Mouse (Mus musculus) heart, postnatal 36 days (tissue): Measurements from ENCODE around the gene Lat2. TPM values are rescaled to one million over a fixed set of nuclear protein-coding genes. Genes with fewer than 3 reads are reported as not detected.

Source experiments
- DNase-seq, 2 experiments: peaks; one replicate each; pipeline ENCODE4 v3.0.0; 2021 to 2022
- intact Hi-C: fragments of 180-260 bp; cut with DNase I; formaldehyde crosslinking; loops from one replicate; pipeline ENCODE4 v1.15.1; 2025
- total RNA-seq, 2 experiments: library from RNA; stranded (reverse); gene quantifications; 2 replicates each; pipeline ENCODE4 v1.2.3; 2021

The Lat2 gene
- total RNA-seq, 2 experiments from 2014 or later = 1.6 to 2.2 TPM

DNA sequence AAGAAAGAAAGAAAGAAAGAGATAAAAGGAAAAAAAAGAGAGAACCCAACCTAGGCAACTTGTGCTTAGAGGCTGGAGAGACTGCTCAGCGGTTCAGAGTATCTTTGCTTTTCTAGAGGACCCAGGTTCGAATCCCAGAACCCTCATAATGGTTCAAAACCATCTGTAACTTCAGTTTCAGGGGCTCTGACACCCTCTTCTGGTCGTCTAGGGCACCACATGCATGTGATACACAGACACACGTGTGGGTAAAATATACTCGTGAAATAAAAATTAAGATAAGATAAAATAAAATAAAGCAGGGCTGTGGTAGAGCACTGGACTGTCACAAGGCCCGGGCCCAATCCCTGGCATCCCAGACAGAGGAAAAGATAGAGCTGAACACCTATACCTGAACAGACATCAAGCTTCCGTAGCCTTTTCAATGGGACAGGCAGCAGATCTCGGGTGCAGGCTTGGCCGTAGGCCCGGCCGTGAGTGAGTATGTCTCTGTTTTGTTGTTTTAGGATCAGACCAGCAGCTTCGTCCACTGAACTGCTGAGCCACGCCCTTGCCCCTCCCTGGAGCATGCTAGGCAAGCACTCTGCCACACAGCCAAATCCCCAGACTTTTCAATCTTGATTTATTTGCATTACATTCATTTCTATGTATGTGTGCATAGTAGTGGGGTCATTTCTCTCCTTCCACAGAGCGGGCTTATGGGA, 38.2 kb downstream of the Lat2 start:
- intact Hi-C loops = no loop called here
- DNase-seq = no peak

GRCm38 (mm10) chr5:134575833-134576232, 39.0 kb downstream of the Lat2 start:
- intact Hi-C loops = no loop called here
- DNase-seq = no peak

DNA sequence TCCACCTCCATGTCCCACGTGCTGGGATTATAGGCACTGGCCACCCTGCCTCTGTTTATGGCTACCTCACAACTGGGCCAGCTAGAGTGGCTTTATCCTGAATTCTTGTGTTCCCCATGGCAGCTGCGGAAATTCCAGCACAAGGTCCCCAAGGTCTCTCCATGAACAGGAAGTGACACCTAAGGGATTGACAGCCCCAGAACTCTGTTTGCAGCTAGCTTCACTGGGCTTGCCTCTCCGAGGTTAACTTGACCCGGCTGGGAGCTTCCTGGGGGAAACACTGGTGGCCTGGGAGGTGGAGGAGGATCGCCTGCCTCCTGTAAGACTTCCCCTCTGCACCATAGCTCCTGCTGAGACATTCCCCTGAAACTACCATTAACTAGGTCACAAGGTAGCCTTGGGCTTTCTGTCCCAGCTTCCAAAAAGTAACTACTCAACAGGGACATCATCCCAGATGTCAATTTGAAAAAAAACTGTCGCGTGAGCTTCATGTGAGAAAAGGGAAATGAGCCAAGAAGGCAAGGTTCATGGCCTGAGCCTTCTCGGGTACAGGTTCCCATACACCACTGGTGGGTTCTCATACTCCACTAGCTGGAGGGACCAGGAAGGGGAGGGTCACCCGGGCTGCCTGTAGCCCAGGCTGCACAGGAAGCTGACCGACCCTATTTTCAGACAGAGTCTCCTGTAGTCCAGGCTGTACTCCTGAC, 42.2 kb downstream of the Lat2 start:
- DNase-seq = peak; percentile 19 to 29
- intact Hi-C loops = loop anchor here (1.0 kb wide), 1 partner anchor 20 kb away; the partner anchor contains the start of gene Clip2

DNA sequence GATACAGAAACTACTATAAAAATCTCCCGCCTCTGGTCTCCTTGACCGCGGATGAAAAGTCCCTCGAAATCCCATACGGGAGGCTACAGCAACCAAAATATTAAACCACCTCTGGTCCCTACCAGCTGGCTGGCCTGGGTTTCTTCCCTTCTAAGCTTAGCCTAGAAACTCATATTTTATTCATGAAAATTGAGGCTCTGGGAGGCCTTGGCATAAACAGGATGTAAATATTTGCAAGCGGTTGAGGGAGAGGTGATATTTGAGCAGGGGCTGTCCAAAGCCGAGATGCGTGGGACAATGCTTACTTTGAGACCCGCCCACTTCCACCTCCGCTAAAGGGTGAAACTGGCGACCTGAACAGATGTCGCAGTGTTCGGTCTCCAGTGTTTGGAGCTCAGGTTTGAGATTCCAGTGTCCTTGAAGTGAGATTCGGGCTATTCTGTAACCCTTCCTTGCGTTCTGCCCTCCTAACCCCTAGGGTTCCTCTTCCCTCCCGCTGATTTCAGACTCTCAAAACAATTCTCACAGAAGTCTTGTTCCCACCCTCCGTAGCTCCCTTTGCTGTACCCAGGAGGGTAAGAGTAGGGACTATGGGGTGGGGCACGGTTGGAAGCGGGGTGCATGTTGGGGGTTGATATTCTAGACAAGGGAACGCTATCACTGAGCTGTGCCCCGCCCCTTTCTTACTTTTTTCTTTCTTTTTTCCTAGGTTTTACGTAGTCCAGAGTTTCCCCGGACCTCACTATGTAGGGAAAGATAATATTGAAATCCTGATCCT, 42.9 kb downstream of the Lat2 start:
- intact Hi-C loops = loop anchor here (1.0 kb wide), 1 partner anchor 20 kb away; the partner anchor contains the start of gene Clip2

DNA sequence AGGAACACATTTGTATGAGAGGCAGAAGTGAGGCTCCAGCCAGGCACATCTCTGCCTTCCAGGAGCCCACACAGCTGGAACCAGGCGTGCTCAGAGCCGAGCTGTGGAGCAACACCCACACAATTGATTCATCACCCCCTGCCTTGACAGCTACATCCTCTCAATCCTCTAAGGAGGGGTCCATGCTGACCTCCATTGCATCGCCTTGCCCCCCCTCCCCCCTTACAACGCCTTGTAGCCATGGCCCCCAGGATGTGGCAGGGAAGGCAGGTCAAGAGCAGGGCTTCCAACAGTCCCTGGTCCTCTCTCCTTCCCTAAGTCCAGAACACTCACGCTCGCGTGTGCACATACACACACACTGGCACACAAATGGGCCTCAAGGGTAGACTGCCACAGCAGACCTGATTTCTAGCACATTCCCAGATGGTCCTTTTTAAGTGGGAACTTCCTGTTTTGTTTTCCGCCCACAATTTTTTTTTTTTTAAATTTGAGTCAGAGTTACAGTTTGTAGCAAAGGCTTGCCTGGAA, 45.8 kb downstream of the Lat2 start:
- intact Hi-C loops = loop anchor here (2.0 kb wide), 1 partner anchor 14 kb away; no protein-coding TSS in a partner anchor

More for the DNA sequence above, 42.9 kb downstream of the Lat2 start:
- DNase-seq = peak; percentile 49 to 56

GRCm38 (mm10) chr5:134568030-134568429, 46.8 kb downstream of the Lat2 start:
- intact Hi-C loops = loop anchor here (2.0 kb wide), 1 partner anchor 13 kb away; no protein-coding TSS in a partner anchor
- DNase-seq = no peak

More for the DNA sequence above, 45.8 kb downstream of the Lat2 start:
- no peak for DNase-seq

- no peak for DNase-seq
- intact Hi-C loops = no loop called here
These were observed 47.4 kb downstream of the Lat2 start for GRCm38 (mm10) chr5:134567445-134567844.

- DNase-seq = no peak
- intact Hi-C loops = no loop called here
These were observed 49.1 kb downstream of the Lat2 start for GRCm38 (mm10) chr5:134565696-134566095.

DNA sequence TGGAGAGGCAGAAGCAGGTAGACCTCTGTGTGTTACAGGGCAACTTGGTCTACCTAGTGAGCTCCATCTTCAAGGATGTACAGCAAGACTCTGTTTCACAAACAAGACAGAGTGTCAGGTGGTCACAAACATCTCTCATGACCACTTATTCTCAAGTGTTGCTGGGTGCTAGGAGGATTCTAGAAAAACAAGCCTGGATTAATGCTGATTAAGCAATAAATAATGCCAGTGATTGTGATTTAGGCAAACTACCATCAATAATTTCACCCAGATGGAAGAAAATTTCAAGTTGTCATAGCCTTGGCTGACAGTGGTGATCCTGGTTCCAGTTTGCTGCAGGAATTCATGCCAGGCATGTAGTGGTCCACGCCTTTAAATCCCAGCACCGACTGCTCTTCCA, 50.6 kb downstream of the Lat2 start:
- intact Hi-C loops = no loop called here
- DNase-seq = no peak

- intact Hi-C loops = no loop called here
- DNase-seq = no peak
These were observed 54.2 kb downstream of the Lat2 start for GRCm38 (mm10) chr5:134560450-134561171.

- no peak for DNase-seq
- intact Hi-C loops = no loop called here
These were observed 54.8 kb downstream of the Lat2 start, which contains the start of gene Syna for GRCm38 (mm10) chr5:134560071-134560449. Syna (minus strand) TSS chr5:134560171.

- DNase-seq = peak; percentile 77 to 83
- intact Hi-C loops = loop anchor here (2.0 kb wide), 1 partner anchor 13 kb away; no protein-coding TSS in a partner anchor
These were observed 59.2 kb downstream of the Lat2 start for GRCm38 (mm10) chr5:134555463-134556164.

DNA sequence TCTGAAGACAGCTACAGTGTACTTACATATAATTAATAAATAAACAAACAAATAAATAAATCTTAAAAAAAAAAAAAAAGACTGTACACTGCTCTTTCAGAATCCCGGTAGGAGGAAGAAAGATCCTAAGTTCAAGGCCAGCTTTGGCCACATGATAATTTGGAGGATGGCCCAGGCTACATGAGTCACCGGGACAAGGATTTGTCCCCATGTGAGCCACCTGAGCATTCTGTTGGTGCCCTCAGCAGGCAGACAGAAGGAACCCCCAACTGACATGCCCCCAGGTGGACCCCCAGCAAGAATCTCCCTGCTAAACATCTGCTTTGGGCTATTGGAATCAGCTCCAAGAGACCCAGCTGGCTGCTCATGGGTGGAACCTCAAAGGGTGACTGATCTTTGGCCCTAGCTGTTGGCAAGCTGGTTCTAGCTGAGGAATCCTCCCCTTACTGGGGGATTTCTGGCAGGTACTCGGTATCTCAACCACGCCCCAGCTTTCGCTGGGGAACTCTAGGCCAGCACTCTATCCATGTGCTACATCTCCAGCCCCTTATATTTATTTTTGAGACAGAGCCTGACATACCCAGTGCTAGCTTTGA, 60.8 kb downstream of the Lat2 start:
- intact Hi-C loops = loop anchor here (2.0 kb wide), 1 partner anchor 15 kb away; no protein-coding TSS in a partner anchor
- no peak for DNase-seq

- peak; percentile 99 for DNase-seq
- intact Hi-C loops = loop anchor here (1.0 kb wide), 1 partner anchor 20 kb away; no protein-coding TSS in a partner anchor
These were observed 62.5 kb downstream of the Lat2 start, which contains the start of gene Clip2 for GRCm38 (mm10) chr5:134552110-134552972. Clip2 (minus strand) TSS chr5:134552434.

- intact Hi-C loops = loop anchor here (1.0 kb wide), 1 partner anchor 21 kb away; no protein-coding TSS in a partner anchor
- DNase-seq = peak; percentile 37 to 44
These were observed 63.4 kb downstream of the Lat2 start for GRCm38 (mm10) chr5:134551233-134552109.

DNA sequence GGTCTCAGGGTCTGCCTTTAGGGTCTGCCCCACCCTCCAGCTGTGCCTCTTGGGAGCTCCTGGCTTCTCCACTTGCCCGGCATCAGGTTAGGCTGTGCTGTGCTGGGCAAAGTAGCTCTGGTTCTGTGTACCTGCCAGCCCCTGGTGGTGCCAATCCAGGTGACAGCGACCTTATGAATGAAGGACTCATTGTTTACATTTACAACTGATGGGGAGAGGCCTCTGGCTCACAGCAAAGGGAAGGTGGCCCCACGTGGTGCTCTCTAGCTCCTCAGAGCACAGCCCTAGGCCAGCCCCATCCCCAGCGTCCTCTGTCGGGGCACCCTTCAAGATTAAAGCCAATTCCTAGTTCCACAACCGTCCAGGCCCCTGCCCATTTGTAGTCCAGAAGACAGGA, 64.0 kb downstream of the Lat2 start:
- intact Hi-C loops = no loop called here
- no peak for DNase-seq
